Mouse (Mus musculus): Measurements from ENCODE around the gene Grm6. TPM values are rescaled to one million over a fixed set of nuclear protein-coding genes. Genes with fewer than 3 reads are reported as not detected.

Gene Grm6
- total and polyA plus RNA-seq, 3 experiments: 0.08 to 1.0 (median 0.23) TPM

GRCm38 (mm10) chr11:50887390-50888128 is 37.1 kb downstream of the Grm6 start, which contains the start of gene Zfp454:
Gene Zfp454, minus strand, starts transcription at chr11:50887651.
- H3K27ac ChIP-seq (ENCODE audit: insufficient read depth, low read depth): no peak within 1 kb of the TSS
- no peaks in the 10 kb centered on the region for H3K4me1 ChIP-seq (ENCODE audit: control insufficient read depth in 1 of 2, insufficient read depth in 2 of 2)
- in situ Hi-C loops (cut with MboI; ENCODE audit: low pct_ligation_motif_present, low pct_unique_long_range_greater_than_20kb, low sequenced_read_pairs) (no loop called here), dilution Hi-C loops (cut with MboI; ENCODE audit: extremely low pct_ligation_motif_present, extremely low pct_unique_long_range_greater_than_20kb, low sequenced_read_pairs) (no loop called here)
- no peak within 1 kb of the TSS for H3K4me3 ChIP-seq (replicated peaks in 1 of 3; ENCODE audit: low read depth in 2 of 3, low read length in 2 of 3, poor library complexity in 1 of 3)
- H3K36me3 ChIP-seq (replicated peaks in 1 of 2; ENCODE audit: control insufficient read depth in 1 of 2, insufficient read depth in 1 of 2, low read length in 1 of 2): no peaks in the 10 kb centered on the region
- H3K27me3 ChIP-seq (replicated peaks): peaks cover 81% of the 10 kb centered on the region
- no peak within 1 kb of the TSS for H3K9ac ChIP-seq (ENCODE audit: insufficient read depth, low read depth)
- DNase-seq (ENCODE audit: extremely low read depth): no peak
- TF ChIP-seq BHLHE40 (IDR thresholded peaks at IDR 0.05; ENCODE audit: low read depth, low read length) (no peak), MEF2A (IDR thresholded peaks at IDR 0.05; ENCODE audit: borderline replicate concordance, low read depth, low read length) (no peak), USF2 (conservative IDR thresholded peaks at IDR 0.05; ENCODE audit: low read depth, low read length) (no peak), SMC3 (IDR thresholded peaks at IDR 0.05; ENCODE audit: low read depth, low read length) (no peak), JUND (conservative IDR thresholded peaks at IDR 0.05; ENCODE audit: low read depth, low read length) (no peak), NELFE (IDR thresholded peaks at IDR 0.05; ENCODE audit: low read depth, low read length) (no peak), EP300 (IDR thresholded peaks at IDR 0.05; ENCODE audit: low read length) (no peak), CTCF (conservative IDR thresholded peaks at IDR 0.05 in 1 of 2, IDR thresholded peaks at IDR 0.05 in 1 of 2; ENCODE audit: low read depth in 2 of 2, low read length in 2 of 2) (no peak)
- H3K9me3 ChIP-seq (replicated peaks; ENCODE audit: low read length): peaks cover 7% of the 10 kb centered on the region
- H3K79me2 ChIP-seq (replicated peaks; ENCODE audit: control insufficient read depth, extremely low read depth, insufficient read depth, poor library complexity, severe bottlenecking): no peaks in the 10 kb centered on the region
- H3K4me2 ChIP-seq (ENCODE audit: insufficient read depth, low read depth, poor library complexity, severe bottlenecking): no peak within 1 kb of the TSS

GRCm38 (mm10) chr11:50892441-50892840 is 42.0 kb downstream of the Grm6 start:
- peak; percentile 36 for DNase-seq (ENCODE audit: extremely low read depth)
- dilution Hi-C loops (cut with MboI; ENCODE audit: extremely low pct_ligation_motif_present, extremely low pct_unique_long_range_greater_than_20kb, low sequenced_read_pairs): no loop called here
- no peak overlapping the region for H3K27ac ChIP-seq (ENCODE audit: insufficient read depth, low read depth)

GRCm38 (mm10) chr11:50897359-50897758 is 46.9 kb downstream of the Grm6 start:
- Histone ChIP-seq H3K79me2 (replicated peaks; ENCODE audit: control insufficient read depth, extremely low read depth, insufficient read depth, poor library complexity, severe bottlenecking) (no peaks in the 10 kb centered on the region), H3K9me3 (replicated peaks; ENCODE audit: low read length) (peaks cover 56% of the 10 kb centered on the region), H3K9ac (ENCODE audit: insufficient read depth, low read depth) (no peak overlapping the region), H3K4me3 (replicated peaks in 1 of 3; ENCODE audit: low read depth in 2 of 3, low read length in 2 of 3, poor library complexity in 1 of 3) (no peak overlapping the region), H3K4me1 (ENCODE audit: control insufficient read depth in 1 of 2, insufficient read depth in 2 of 2) (no peaks in the 10 kb centered on the region), H3K27ac (ENCODE audit: insufficient read depth, low read depth) (no peak overlapping the region), H3K36me3 (replicated peaks in 1 of 2; ENCODE audit: control insufficient read depth in 1 of 2, insufficient read depth in 1 of 2, low read length in 1 of 2) (no peaks in the 10 kb centered on the region), H3K27me3 (replicated peaks) (peaks cover 8% of the 10 kb centered on the region), H3K4me2 (ENCODE audit: insufficient read depth, low read depth, poor library complexity, severe bottlenecking) (no peak overlapping the region)
- no peak for DNase-seq (ENCODE audit: extremely low read depth)
- in situ Hi-C loops (cut with MboI; ENCODE audit: low pct_ligation_motif_present, low pct_unique_long_range_greater_than_20kb, low sequenced_read_pairs) (no loop called here), dilution Hi-C loops (cut with MboI; ENCODE audit: extremely low pct_ligation_motif_present, extremely low pct_unique_long_range_greater_than_20kb, low sequenced_read_pairs) (no loop called here)
- TF ChIP-seq MAX (IDR thresholded peaks at IDR 0.05; ENCODE audit: low read length) (no peak), ZKSCAN1 (IDR thresholded peaks at IDR 0.05; ENCODE audit: borderline replicate concordance, low read depth, low read length) (no peak), ETS1 (conservative IDR thresholded peaks at IDR 0.05; ENCODE audit: low read depth, low read length) (no peak), MAZ (IDR thresholded peaks at IDR 0.05; ENCODE audit: low read depth, low read length) (no peak), ZC3H11A (IDR thresholded peaks at IDR 0.05; ENCODE audit: low read depth, low read length) (no peak), EP300 (IDR thresholded peaks at IDR 0.05; ENCODE audit: low read length) (no peak), SIN3A (IDR thresholded peaks at IDR 0.05; ENCODE audit: low read length) (no peak), MYC (IDR thresholded peaks at IDR 0.05; ENCODE audit: low read depth, low read length) (no peak), UBTF (IDR thresholded peaks at IDR 0.05; ENCODE audit: low read depth, low read length) (no peak), JUND (conservative IDR thresholded peaks at IDR 0.05; ENCODE audit: low read depth, low read length) (no peak), SMC3 (IDR thresholded peaks at IDR 0.05; ENCODE audit: low read depth, low read length) (no peak), NRF1 (IDR thresholded peaks at IDR 0.05; ENCODE audit: low read depth, low read length) (no peak), MXI1 (IDR thresholded peaks at IDR 0.05; ENCODE audit: low read depth, low read length) (no peak), IRF4 (IDR thresholded peaks at IDR 0.05; ENCODE audit: low read depth, low read length) (no peak), CHD2 (IDR thresholded peaks at IDR 0.05; ENCODE audit: low read length) (no peak), MEF2A (IDR thresholded peaks at IDR 0.05; ENCODE audit: borderline replicate concordance, low read depth, low read length) (no peak), POLR2AphosphoS2 (IDR thresholded peaks at IDR 0.05; ENCODE audit: low read depth, low read length) (no peak), CHD1 (IDR thresholded peaks at IDR 0.05; ENCODE audit: low read depth, low read length) (no peak)

More at GRCm38 (mm10) chr11:50892441-50892840, 42.0 kb downstream of the Grm6 start:
- no peaks in the 10 kb centered on the region for H3K36me3 ChIP-seq (replicated peaks in 1 of 2; ENCODE audit: control insufficient read depth in 1 of 2, insufficient read depth in 1 of 2, low read length in 1 of 2)
- H3K27me3 ChIP-seq (replicated peaks): peaks cover 47% of the 10 kb centered on the region
- peaks cover 10% of the 10 kb centered on the region for H3K9me3 ChIP-seq (replicated peaks; ENCODE audit: low read length)
- H3K4me2 ChIP-seq (ENCODE audit: insufficient read depth, low read depth, poor library complexity, severe bottlenecking): no peak overlapping the region
- H3K4me3 ChIP-seq (replicated peaks in 1 of 3; ENCODE audit: low read depth in 2 of 3, low read length in 2 of 3, poor library complexity in 1 of 3): no peak overlapping the region
- H3K4me1 ChIP-seq (ENCODE audit: control insufficient read depth in 1 of 2, insufficient read depth in 2 of 2): no peaks in the 10 kb centered on the region
- in situ Hi-C loops (cut with MboI; ENCODE audit: low pct_ligation_motif_present, low pct_unique_long_range_greater_than_20kb, low sequenced_read_pairs): no loop called here
- no peak for TF ChIP-seq ETS1 (conservative IDR thresholded peaks at IDR 0.05; ENCODE audit: low read depth, low read length)
- no peak for TF ChIP-seq POLR2A (IDR thresholded peaks at IDR 0.05; ENCODE audit: low read depth, low read length)
- TF ChIP-seq GABPA (IDR thresholded peaks at IDR 0.05; ENCODE audit: insufficient replicate concordance, low read depth, low read length): no peak
- TF ChIP-seq RAD21 (IDR thresholded peaks at IDR 0.05; ENCODE audit: low read depth, low read length): no peak
- TF ChIP-seq CTCF (conservative IDR thresholded peaks at IDR 0.05 in 1 of 2, IDR thresholded peaks at IDR 0.05 in 1 of 2; ENCODE audit: low read depth in 2 of 2, low read length in 2 of 2): no peak
- TF ChIP-seq IRF4 (IDR thresholded peaks at IDR 0.05; ENCODE audit: low read depth, low read length): no peak
- TF ChIP-seq ZNF384 (IDR thresholded peaks at IDR 0.05; ENCODE audit: low read depth, low read length): no peak
- no peak for TF ChIP-seq JUND (conservative IDR thresholded peaks at IDR 0.05; ENCODE audit: low read depth, low read length)
- no peak overlapping the region for H3K9ac ChIP-seq (ENCODE audit: insufficient read depth, low read depth)
- no peaks in the 10 kb centered on the region for H3K79me2 ChIP-seq (replicated peaks; ENCODE audit: control insufficient read depth, extremely low read depth, insufficient read depth, poor library complexity, severe bottlenecking)

Measured in CH12.LX (cell line).